Mouse (Mus musculus) midbrain, embryonic 12.5 days (tissue): Measurements from ENCODE around the gene Negr1. TPM values are rescaled to one million over a fixed set of nuclear protein-coding genes. Genes with fewer than 3 reads are reported as not detected.
A peak's percentile ranks its signal among the peaks of the same experiment; 100 is the strongest.

ENCODE experiments used
- ATAC-seq: fragments of 200-750 bp; cut with Nextera tagmentation; 2 replicates; pipeline ENCODE4 v1.8.0; 2017; ENCODE audit warnings: low read depth, moderate TSS enrichment, moderate library complexity; ENCODE audit not compliant: low FRiP score
- H3K27ac ChIP-seq: fragments of 300-500 bp; sonication (generic); replicated peaks from 2 replicates; pipeline ENCODE4 v1.5.1; 2016; ENCODE audit warnings: mild to moderate bottlenecking
- H3K27me3 ChIP-seq: fragments of 300-500 bp; sonication (generic); 2 replicates; pipeline ENCODE4 v1.6.1; 2016; ENCODE audit warnings: mild to moderate bottlenecking
- H3K36me3 ChIP-seq: fragments of 300-500 bp; sonication (generic); 2 replicates; pipeline ENCODE4 v1.6.1; 2016
- H3K4me1 ChIP-seq: fragments of 300-500 bp; sonication (generic); 2 replicates; pipeline ENCODE4 v1.6.1; 2016
- H3K4me2 ChIP-seq: fragments of 300-500 bp; sonication (generic); replicated peaks from 2 replicates; pipeline ENCODE4 v1.6.1; 2016; ENCODE audit warnings: mild to moderate bottlenecking, moderate library complexity
- H3K4me3 ChIP-seq: fragments of 300-500 bp; sonication (generic); 2 replicates; pipeline ENCODE4 v1.5.1; 2016; ENCODE audit warnings: mild to moderate bottlenecking
- H3K9ac ChIP-seq: fragments of 300-500 bp; sonication (generic); replicated peaks from 2 replicates; pipeline ENCODE4 v1.6.1; 2016; ENCODE audit warnings: mild to moderate bottlenecking, moderate library complexity
- H3K9me3 ChIP-seq: fragments of 300-500 bp; sonication (generic); 2 replicates; pipeline ENCODE4 v1.6.1; 2016; ENCODE audit warnings: mild to moderate bottlenecking
- WGBS: fragments of 180-500 bp; shearing (Covaris S2); methylation state at CpG from one replicate; pipeline ENCODE4 v1.1.7; 2016; 5-methylcytosine and 5-hydroxymethylcytosine counted together
- polyA plus RNA-seq: library from polyadenylated mRNA; unstranded; fragments of >200 nt; fragmentation: Nextera tagmentation; extraction: Ambion mirVana; gene quantifications from 2 replicates; pipeline ENCODE4 v1.2.1, GENCODE M21; 2016

The Negr1 gene
- polyA plus RNA-seq, 1 experiment from 2014 or later: 12.8 TPM

- ATAC-seq: no peak
- no peak overlapping the region for H3K4me2 ChIP-seq
- no peak overlapping the region for H3K9ac ChIP-seq
- H3K4me3 ChIP-seq: no peak overlapping the region
- H3K4me1 ChIP-seq: peaks cover 6% of the 10 kb centered on the region; the same call in 1 of the 2 replicates
- H3K9me3 ChIP-seq: no peaks in the 10 kb centered on the region
- H3K36me3 ChIP-seq: no peaks in the 10 kb centered on the region
- WGBS: 90% methylated on average over 4 of the region's 4 CpGs
- H3K27me3 ChIP-seq: no peaks in the 10 kb centered on the region
- no peak overlapping the region for H3K27ac ChIP-seq
Measured at GRCm38 (mm10) chr3:156590612-156591011, 29.0 kb downstream of the Negr1 start.

GRCm38 (mm10) chr3:156591125-156591524 lies 29.5 kb downstream of the Negr1 start:
- H3K4me3 ChIP-seq: no peak overlapping the region
- H3K4me2 ChIP-seq: no peak overlapping the region
- WGBS: 90% methylated on average over 2 of the region's 2 CpGs
- H3K36me3 ChIP-seq: no peaks in the 10 kb centered on the region
- H3K9me3 ChIP-seq: no peaks in the 10 kb centered on the region
- H3K9ac ChIP-seq: no peak overlapping the region
- ATAC-seq: no peak
- H3K27ac ChIP-seq: no peak overlapping the region
- peaks cover 6% of the 10 kb centered on the region; the same call in 1 of the 2 replicates for H3K4me1 ChIP-seq
- H3K27me3 ChIP-seq: no peaks in the 10 kb centered on the region

GRCm38 (mm10) chr3:156606846-156607245 lies 45.3 kb downstream of the Negr1 start:
- H3K36me3 ChIP-seq: no peaks in the 10 kb centered on the region
- H3K9me3 ChIP-seq: no peaks in the 10 kb centered on the region
- no peak overlapping the region for H3K4me2 ChIP-seq
- H3K27me3 ChIP-seq: no peaks in the 10 kb centered on the region
- 87% methylated on average over 3 of the region's 3 CpGs for WGBS
- H3K9ac ChIP-seq: no peak overlapping the region
- no peak overlapping the region for H3K27ac ChIP-seq
- no peak for ATAC-seq
- H3K4me1 ChIP-seq: no peaks in the 10 kb centered on the region
- no peak overlapping the region for H3K4me3 ChIP-seq

GRCm38 (mm10) chr3:156619921-156620320 lies 58.3 kb downstream of the Negr1 start:
- no peaks in the 10 kb centered on the region for H3K9me3 ChIP-seq
- no peak overlapping the region for H3K4me3 ChIP-seq
- ATAC-seq: no peak
- 92% methylated on average over 2 of the region's 2 CpGs for WGBS
- H3K27me3 ChIP-seq: no peaks in the 10 kb centered on the region
- no peak overlapping the region for H3K4me2 ChIP-seq
- no peaks in the 10 kb centered on the region for H3K36me3 ChIP-seq
- H3K27ac ChIP-seq: no peak overlapping the region
- no peak overlapping the region for H3K9ac ChIP-seq
- H3K4me1 ChIP-seq: no peaks in the 10 kb centered on the region

GRCm38 (mm10) chr3:156628594-156628993 lies 67.0 kb downstream of the Negr1 start:
- no peaks in the 10 kb centered on the region for H3K36me3 ChIP-seq
- WGBS: 51% methylated on average over 2 of the region's 2 CpGs
- no peak; the same call in 1 of the 2 replicates for ATAC-seq
- H3K27ac ChIP-seq: no peak overlapping the region
- no peak overlapping the region for H3K9ac ChIP-seq
- H3K4me3 ChIP-seq: no peak overlapping the region
- H3K4me1 ChIP-seq: peaks cover 4% of the 10 kb centered on the region; the same call in 1 of the 2 replicates
- H3K27me3 ChIP-seq: no peaks in the 10 kb centered on the region
- no peaks in the 10 kb centered on the region for H3K9me3 ChIP-seq
- H3K4me2 ChIP-seq: no peak overlapping the region

- WGBS: 42% methylated on average over 3 of the region's 3 CpGs
- ATAC-seq: no peak
- peaks cover 4% of the 10 kb centered on the region; the same call in 1 of the 2 replicates for H3K4me1 ChIP-seq
- no peaks in the 10 kb centered on the region for H3K36me3 ChIP-seq
- no peak overlapping the region for H3K27ac ChIP-seq
- no peak overlapping the region for H3K4me2 ChIP-seq
- no peaks in the 10 kb centered on the region for H3K9me3 ChIP-seq
- no peak overlapping the region for H3K4me3 ChIP-seq
- H3K9ac ChIP-seq: no peak overlapping the region
- H3K27me3 ChIP-seq: no peaks in the 10 kb centered on the region
Measured at GRCm38 (mm10) chr3:156632942-156633341, 71.3 kb downstream of the Negr1 start.

- no peaks in the 10 kb centered on the region for H3K9me3 ChIP-seq
- H3K27ac ChIP-seq: no peak overlapping the region
- WGBS: 84% methylated on average over 3 of the region's 3 CpGs
- no peaks in the 10 kb centered on the region for H3K27me3 ChIP-seq
- no peak overlapping the region for H3K4me3 ChIP-seq
- ATAC-seq: no peak
- H3K4me2 ChIP-seq: no peak overlapping the region
- H3K4me1 ChIP-seq: no peaks in the 10 kb centered on the region
- H3K9ac ChIP-seq: no peak overlapping the region
- no peaks in the 10 kb centered on the region for H3K36me3 ChIP-seq
Measured at GRCm38 (mm10) chr3:156639382-156639781, 77.8 kb downstream of the Negr1 start.

GRCm38 (mm10) chr3:156643710-156644363 lies 82.2 kb downstream of the Negr1 start:
- WGBS: 88% methylated on average over 3 of the region's 3 CpGs
- peak; percentile 77; the same call in 1 of the 2 replicates for ATAC-seq
- no peaks in the 10 kb centered on the region for H3K9me3 ChIP-seq
- H3K4me3 ChIP-seq: no peak overlapping the region
- H3K27ac ChIP-seq: no peak overlapping the region
- no peaks in the 10 kb centered on the region for H3K27me3 ChIP-seq
- H3K36me3 ChIP-seq: no peaks in the 10 kb centered on the region
- H3K9ac ChIP-seq: no peak overlapping the region
- no peaks in the 10 kb centered on the region for H3K4me1 ChIP-seq
- no peak overlapping the region for H3K4me2 ChIP-seq

GRCm38 (mm10) chr3:156648378-156648777 lies 86.8 kb downstream of the Negr1 start:
- WGBS: 85% methylated on average over 3 of the region's 3 CpGs
- no peak overlapping the region for H3K27ac ChIP-seq
- no peaks in the 10 kb centered on the region for H3K36me3 ChIP-seq
- H3K4me3 ChIP-seq: no peak overlapping the region
- H3K4me1 ChIP-seq: no peaks in the 10 kb centered on the region
- no peak for ATAC-seq
- H3K9ac ChIP-seq: no peak overlapping the region
- no peaks in the 10 kb centered on the region for H3K9me3 ChIP-seq
- H3K27me3 ChIP-seq: no peaks in the 10 kb centered on the region
- H3K4me2 ChIP-seq: no peak overlapping the region

GRCm38 (mm10) chr3:156662553-156662952 lies 101.0 kb downstream of the Negr1 start:
- no peaks in the 10 kb centered on the region for H3K9me3 ChIP-seq
- H3K4me3 ChIP-seq: no peak overlapping the region
- no peaks in the 10 kb centered on the region for H3K4me1 ChIP-seq
- no peak overlapping the region for H3K27ac ChIP-seq
- ATAC-seq: no peak
- H3K9ac ChIP-seq: no peak overlapping the region
- H3K36me3 ChIP-seq: no peaks in the 10 kb centered on the region
- H3K4me2 ChIP-seq: no peak overlapping the region
- no peaks in the 10 kb centered on the region for H3K27me3 ChIP-seq
- 85% methylated on average over 2 of the region's 2 CpGs for WGBS

GRCm38 (mm10) chr3:156672560-156672959 lies 111.0 kb downstream of the Negr1 start:
- H3K9ac ChIP-seq: no peak overlapping the region
- H3K36me3 ChIP-seq: no peaks in the 10 kb centered on the region
- WGBS: 91% methylated on average over 3 of the region's 3 CpGs

GRCm38 (mm10) chr3:156690059-156690605 lies 128.5 kb downstream of the Negr1 start:
- H3K4me2 ChIP-seq: no peak overlapping the region
- no peaks in the 10 kb centered on the region for H3K4me1 ChIP-seq
- WGBS: 97% methylated on average over 5 of the region's 5 CpGs

More at GRCm38 (mm10) chr3:156672560-156672959, 111.0 kb downstream of the Negr1 start:
- no peak for ATAC-seq
- Histone ChIP-seq H3K9me3 (no peaks in the 10 kb centered on the region), H3K4me2 (no peak overlapping the region), H3K27ac (no peak overlapping the region), H3K27me3 (no peaks in the 10 kb centered on the region), H3K4me1 (no peaks in the 10 kb centered on the region), H3K4me3 (no peak overlapping the region)

More at GRCm38 (mm10) chr3:156690059-156690605, 128.5 kb downstream of the Negr1 start:
- no peak overlapping the region for H3K27ac ChIP-seq
- no peaks in the 10 kb centered on the region for H3K27me3 ChIP-seq
- ATAC-seq: no peak
- H3K36me3 ChIP-seq: no peaks in the 10 kb centered on the region
- no peaks in the 10 kb centered on the region for H3K9me3 ChIP-seq
- no peak overlapping the region for H3K4me3 ChIP-seq
- H3K9ac ChIP-seq: no peak overlapping the region
